18 mouse cellular contexts compared by ENCODE assay signal in genomic region chr10:8369894-8370500, GRCm38 (mm10).
A peak's percentile ranks its signal among the peaks of the same experiment; 100 is the strongest.
DNase-seq lines count a peak whose midpoint lies in the region; ATAC-seq lines count a peak whose summit lies in the region.
"Had no signal": no experiment of that assay in that cellular context is flagged by ENCODE, and none has a peak within 500 bp of the region (broad histone marks: within the 10 kb centered on the region; RNA-seq: fewer than 3 reads in every experiment).

No protein-coding gene starts in this region.

- DNase-seq in spleen, postnatal 36 days (ENCODE audit: low spot score in 2 of 2), result peak; percentile 29 to 31
- no peak for DNase-seq in spleen, adult 12 weeks (ENCODE audit: low spot score)
- peak; percentile 52 for DNase-seq in R1 (ENCODE audit: low read depth, low spot score)
- peak; percentile 3 for DNase-seq in splenic B cell, adult 2 months (ENCODE audit: low read depth, low spot score)
- no peak for DNase-seq in ovary, postnatal 14 days (ENCODE audit: low spot score)
- DNase-seq in right cerebral cortex, postnatal 25 days, result no peak
- DNase-seq: cerebellum, adult 2 months; heart, postnatal 14 days; kidney, adult 11 months; kidney, postnatal 25 days; liver, embryonic 13.5 days; lung, postnatal 14 days; midbrain, embryonic 14.5 days had no signal

- H3K36me3 ChIP-seq in splenic B cell, adult 2 months (ENCODE audit: control insufficient read depth, insufficient read depth, low read length, poor library complexity, severe bottlenecking), result no peaks in the 10 kb centered on the region
- H3K36me3 ChIP-seq: embryonic facial prominence, embryonic 15.5 days; heart, embryonic 10.5 days; liver, embryonic 13.5 days had no signal

- ATAC-seq in granulocyte monocyte progenitor cell, adult 5-6 weeks (replicated peaks; ENCODE audit: poor library complexity, severe bottlenecking), result peak; percentile 95
- ATAC-seq: hindbrain, embryonic 16.5 days; Patski had no signal

- no peaks in the 10 kb centered on the region for H3K27me3 ChIP-seq in splenic B cell, adult 2 months (ENCODE audit: control insufficient read depth, insufficient read depth, low read length, poor library complexity, severe bottlenecking)
- H3K27me3 ChIP-seq: embryonic facial prominence, embryonic 15.5 days; liver, embryonic 13.5 days; Patski had no signal

Comparison
In these comparisons a context has a peak if more than half of its experiments do, and no peak if none do; other contexts are left out.
1. DNase-seq: peak in spleen, postnatal 36 days (2 of 2), R1 (single experiment) and splenic B cell, adult 2 months (single experiment); none in spleen, adult 12 weeks (single experiment), ovary, postnatal 14 days (single experiment) and right cerebral cortex, postnatal 25 days (single experiment).